Mouse (Mus musculus): ENCODE results near the gene Clec3a.

The Clec3a gene

DNA sequence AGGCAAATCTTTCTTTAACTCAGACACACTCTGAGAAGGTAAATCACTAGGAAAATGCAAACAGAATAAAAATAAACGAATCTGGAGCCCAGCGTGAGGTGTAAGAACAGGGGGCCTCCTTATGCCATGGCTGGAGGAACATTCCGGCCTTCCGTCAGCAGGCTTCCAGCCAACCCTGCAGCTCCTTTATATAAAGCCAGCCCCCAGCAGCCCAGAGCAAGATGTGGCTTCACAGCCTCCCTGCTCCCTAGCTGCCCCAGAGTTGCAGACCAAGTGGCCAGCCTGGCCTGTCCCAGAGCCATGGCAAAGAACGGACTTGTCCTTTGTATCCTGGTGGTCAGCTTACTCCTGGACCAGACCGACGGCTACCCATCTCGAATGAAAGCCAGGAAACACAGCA lies at the start of gene Clec3a:
TSS of gene Clec3a (plus strand) at position 301 of the 400 bp plus-strand sequence.
- no peak for DNase-seq (ENCODE audit: low spot score)

DNA sequence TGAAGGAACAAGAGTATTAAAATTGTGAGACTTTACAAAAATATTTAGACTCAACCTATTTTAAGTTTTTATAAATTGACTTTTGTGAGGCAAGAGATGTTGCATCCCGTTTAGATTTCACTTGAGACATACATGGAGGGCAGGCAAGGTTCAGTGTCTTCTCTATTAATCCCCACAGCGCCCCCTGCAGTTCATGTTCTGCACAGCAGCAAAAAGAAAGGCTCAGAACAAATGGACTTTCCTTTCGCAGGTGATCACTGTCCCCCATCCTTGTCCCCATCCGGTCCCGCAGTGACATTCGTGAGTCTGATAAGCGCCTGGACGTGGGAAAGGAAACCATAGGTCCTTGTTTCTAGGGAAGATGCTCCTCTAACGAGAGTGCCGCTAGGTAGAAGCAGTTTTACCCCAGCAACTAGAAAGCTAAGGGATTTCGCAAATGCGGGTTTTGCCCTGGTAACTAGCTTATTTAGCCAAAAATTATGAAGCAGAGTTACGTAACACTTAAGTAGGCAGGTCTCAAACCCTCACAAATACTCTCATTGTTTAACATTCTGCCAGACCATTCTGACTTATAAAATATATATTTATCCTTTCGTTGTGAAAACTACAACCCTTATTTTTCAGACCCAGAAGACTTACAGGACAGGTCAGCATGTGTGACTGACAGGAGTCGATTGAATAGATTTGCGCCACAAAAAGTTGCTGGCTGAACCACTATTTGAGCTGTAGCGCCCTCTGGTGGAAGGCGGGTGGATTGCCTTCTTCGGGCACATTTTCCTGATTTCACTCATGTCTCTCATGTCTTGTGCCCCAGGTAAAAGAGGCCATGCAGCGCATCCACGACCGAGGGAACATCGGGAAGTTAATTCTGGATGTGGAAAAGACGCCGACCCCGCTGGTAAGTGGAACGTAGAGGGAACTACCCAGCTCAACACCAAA lies 48.6 kb upstream of the Clec3a start:
- peak; percentile 77 for DNase-seq (ENCODE audit: low spot score)

- DNase-seq (ENCODE audit: low spot score): no peak
Measured at GRCm38 (mm10) chr8:114374390-114374789, 43.5 kb upstream of the Clec3a start.

DNA sequence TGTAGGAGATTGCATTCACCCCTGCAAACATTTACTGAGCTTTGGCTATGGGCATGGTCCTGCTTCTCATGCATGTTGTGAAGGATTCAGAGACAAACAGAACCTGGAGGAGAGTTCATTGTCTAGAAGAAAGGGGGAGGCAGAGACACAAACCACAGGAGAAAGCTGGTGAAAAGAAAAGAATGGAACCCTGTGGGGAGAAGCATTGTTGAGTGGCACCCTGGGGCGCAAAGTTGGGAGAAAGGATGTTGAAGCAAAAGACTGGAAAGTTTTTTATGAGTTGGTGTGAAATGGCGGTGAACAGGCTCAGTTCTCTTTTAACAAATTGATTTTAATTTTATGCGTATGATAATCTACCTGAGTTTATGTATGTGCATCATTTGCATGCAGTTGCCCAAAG lies 33.7 kb upstream of the Clec3a start:
- DNase-seq (ENCODE audit: low spot score): no peak

GRCm38 (mm10) chr8:114387494-114387893 lies 30.4 kb upstream of the Clec3a start:
- no peak for DNase-seq (ENCODE audit: low spot score)

DNA sequence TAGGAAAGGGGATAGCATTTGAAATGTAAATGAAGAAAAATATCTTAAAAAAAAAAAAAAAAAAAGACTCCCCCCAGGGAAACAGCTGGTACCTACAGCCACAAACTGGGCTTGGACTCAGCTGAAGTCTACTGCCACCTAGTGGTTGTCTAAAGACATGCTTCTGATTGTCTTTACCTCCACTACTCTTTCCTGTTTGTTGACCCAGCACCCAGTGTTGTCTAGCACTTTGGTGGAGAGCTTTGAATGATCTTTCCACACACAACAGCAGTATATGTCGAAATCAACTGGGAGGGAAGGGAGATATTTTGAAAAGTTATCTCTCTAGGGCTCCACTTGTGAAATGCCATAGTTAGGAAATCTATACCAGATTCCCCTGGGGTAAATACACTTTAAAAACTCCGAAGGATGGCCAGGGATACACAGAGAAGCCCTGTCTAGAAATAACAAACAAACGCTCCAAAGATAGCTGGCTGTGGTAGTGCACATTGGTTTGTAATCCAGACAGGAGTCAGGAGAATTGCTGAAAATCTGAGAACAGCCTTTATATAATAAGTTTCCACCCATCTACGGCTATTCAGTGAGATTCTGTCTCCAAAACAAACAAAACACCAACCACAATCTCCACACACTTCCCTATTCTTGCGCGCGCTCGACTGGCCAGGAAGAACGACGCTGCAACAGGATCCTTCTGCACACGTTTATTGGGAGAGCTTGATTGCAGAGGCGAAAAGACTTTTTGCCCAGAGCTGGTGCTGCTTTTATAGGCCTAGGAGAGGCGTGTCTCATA lies 27.2 kb upstream of the Clec3a start:
- no peak for DNase-seq (ENCODE audit: low spot score)

DNA sequence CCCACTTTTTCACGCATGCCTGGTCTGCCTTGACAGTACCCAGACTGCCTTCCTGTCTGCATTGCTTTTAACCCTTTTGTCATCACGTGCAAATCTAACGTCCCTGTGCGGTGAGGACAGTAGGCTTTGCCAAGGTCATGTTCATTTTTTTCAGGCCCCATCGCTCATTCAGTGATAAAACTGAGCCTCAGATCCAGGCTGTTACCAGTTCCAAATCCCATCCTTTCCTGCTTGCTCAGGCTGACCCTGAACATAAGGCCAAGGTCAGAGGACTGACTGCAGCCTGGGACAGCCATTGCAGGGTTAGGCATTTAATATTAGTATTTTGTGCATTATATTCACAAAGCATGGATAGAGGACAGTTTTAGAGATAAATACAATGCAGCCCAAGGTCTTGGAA lies 19.6 kb upstream of the Clec3a start:
- DNase-seq (ENCODE audit: low spot score): no peak

DNA sequence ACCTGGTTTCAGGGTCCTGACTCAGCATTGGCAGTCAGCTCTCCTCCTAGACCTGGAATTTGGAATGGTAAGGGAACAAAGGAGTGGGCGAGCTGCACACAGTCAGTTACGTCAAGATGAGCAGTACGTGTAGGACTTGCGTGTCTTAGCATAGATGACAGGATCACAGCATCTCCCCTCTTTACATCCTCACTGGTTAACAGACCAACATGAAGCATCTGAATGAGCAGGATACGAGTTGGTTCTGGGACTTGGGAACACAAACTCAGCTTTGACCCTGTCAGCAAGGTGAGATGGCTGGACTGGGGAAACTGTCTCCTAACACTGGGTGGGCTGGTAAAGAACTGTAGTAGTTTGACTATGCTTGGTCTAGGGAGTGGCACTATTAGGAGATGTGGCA lies 18.6 kb upstream of the Clec3a start:
- DNase-seq (ENCODE audit: low spot score): no peak

- no peak for DNase-seq (ENCODE audit: low spot score)
Measured at GRCm38 (mm10) chr8:114401679-114402078, 16.2 kb upstream of the Clec3a start.

- no peak for DNase-seq (ENCODE audit: low spot score)
Measured at GRCm38 (mm10) chr8:114411421-114411820, 6.5 kb upstream of the Clec3a start.

DNA sequence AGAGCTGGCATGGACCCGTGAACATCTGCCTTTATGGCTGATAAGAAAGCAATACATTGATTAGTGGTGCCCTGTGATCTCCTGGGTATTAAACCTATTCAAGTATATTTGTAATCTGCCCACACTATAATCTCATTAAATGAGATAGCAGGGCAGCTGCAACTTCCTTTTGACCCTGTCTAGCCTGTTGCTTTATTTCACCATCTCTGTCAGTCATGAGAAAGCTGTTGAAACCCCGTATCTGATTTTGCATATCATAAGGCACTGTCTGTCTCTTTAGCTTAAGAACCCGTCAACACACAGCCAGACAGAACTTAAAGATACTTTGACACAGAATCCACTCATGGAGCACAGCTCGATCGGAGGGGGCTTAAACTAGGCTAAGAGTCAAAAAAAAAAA lies 600 bp downstream of the Clec3a start:
- DNase-seq (ENCODE audit: low spot score): no peak

DNA sequence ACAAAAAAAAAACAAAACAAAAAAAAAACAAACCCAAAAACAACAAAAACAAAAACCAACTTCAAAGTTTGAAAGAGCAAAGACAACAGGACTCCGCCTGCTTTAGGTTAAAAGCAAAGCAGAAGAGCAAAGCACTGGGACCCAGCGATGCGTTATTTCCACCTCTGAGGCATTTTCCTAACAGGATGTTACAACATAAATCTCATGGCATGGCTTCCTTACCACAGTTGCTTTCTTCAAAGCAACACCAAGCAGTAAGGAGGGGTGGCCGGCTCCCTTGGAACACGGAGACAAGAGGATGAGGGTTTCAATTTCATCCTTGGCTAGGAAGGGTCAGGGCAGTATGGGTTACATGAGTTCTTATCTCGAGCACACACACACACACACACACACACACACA lies 1.0 kb downstream of the Clec3a start:
- no peak for DNase-seq (ENCODE audit: low spot score)

DNA sequence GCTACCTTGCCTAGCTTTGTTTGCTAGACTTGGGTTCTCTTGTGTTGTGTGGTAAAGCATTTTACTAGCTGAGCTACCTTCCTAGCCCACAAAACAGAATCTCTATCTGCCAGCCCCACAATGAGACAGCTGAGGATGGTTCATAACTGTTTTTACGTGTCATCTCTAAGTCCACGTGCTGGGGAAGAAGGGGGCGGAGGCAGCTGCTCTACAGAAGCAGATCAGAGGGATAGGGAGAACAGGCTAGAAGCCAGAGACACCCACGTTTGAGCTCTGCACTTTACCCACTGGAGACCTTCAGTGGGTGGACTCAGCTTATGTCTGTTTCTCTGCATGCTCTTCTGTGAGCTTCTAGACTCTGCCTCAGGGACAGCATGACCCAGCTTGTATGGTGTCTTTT lies 3.7 kb downstream of the Clec3a start:
- no peak for DNase-seq (ENCODE audit: low spot score)

- DNase-seq (ENCODE audit: low spot score): no peak
Measured at GRCm38 (mm10) chr8:114438236-114438635, 20.4 kb downstream of the Clec3a start.

GRCm38 (mm10) chr8:114439334-114440204 lies 21.7 kb downstream of the Clec3a start, which contains the start of gene Wwox:
Gene Wwox (plus strand): TSS chr8:114439655.
- DNase-seq (ENCODE audit: low spot score): peak; percentile 98

DNA sequence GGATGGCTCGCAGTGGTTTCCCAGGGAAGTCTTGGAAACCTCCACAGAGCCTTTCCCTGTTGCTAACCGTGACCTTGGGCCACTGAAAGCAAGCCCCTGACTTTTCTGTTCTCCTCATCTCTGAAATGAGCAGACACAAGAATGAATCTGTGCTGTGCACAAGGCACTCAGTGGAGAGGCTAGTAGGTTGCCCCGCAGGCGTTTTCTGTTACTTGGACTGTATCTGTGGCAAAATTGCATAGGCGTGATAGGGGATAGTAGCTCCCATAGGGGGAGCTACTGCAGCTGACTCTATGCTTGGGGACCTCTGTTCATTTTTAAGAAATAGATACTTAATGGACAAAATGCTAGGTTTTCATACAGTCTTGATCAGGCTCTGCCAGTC lies 22.3 kb downstream of the Clec3a start:
- no peak for DNase-seq (ENCODE audit: low spot score)

- no peak for DNase-seq (ENCODE audit: low spot score)
Measured at GRCm38 (mm10) chr8:114441616-114442015, 23.7 kb downstream of the Clec3a start.

GRCm38 (mm10) chr8:114446884-114447283 lies 29.0 kb downstream of the Clec3a start:
- DNase-seq (ENCODE audit: low spot score): no peak

- DNase-seq (ENCODE audit: low spot score): no peak
Measured at GRCm38 (mm10) chr8:114452278-114452677, 34.4 kb downstream of the Clec3a start.

DNA sequence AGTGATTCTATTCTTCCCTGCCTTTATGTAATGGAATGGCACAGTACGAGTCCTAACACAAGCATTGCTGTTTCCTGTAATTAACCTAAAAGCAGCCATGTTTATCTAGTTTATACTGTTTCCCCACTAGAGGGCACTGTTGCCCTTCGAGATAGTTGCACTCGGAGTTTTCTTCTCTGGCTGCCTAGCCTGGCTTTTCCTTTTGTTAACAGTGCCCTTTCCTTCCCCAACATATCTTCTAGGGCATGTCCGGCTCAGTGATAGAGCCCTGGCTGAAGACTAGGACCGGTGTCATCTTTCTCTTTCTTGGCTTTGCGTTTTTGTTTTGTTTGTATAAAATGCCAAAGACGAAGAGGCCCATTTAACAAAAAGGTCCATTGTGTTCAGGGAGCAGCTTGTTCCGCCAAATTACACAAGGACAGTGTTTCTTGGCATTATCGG lies 34.9 kb downstream of the Clec3a start:
- no peak for DNase-seq (ENCODE audit: low spot score)

- DNase-seq (ENCODE audit: low spot score): no peak
Measured at GRCm38 (mm10) chr8:114455302-114455701, 37.4 kb downstream of the Clec3a start.

- no peak for DNase-seq (ENCODE audit: low spot score)
Measured at GRCm38 (mm10) chr8:114455953-114456352, 38.1 kb downstream of the Clec3a start.
